Mouse (Mus musculus) sigmoid colon, adult 10 weeks (tissue): ENCODE results near the gene 9430015G10Rik. TPM values are rescaled to one million over a fixed set of nuclear protein-coding genes. Genes with fewer than 3 reads are reported as not detected.

ENCODE experiments used
- polyA plus RNA-seq: library from polyadenylated mRNA; stranded (reverse); fragments of 350-450 nt; fragmentation: Illumina TruSeq; extraction: RNeasy Lipid Tissue Mini Kit (QIAGEN cat#74804); gene quantifications from one replicate; pipeline ENCODE4 v1.2.3, GENCODE M21; 2014; ENCODE audit warnings: low read depth, low replicate concordance

The 9430015G10Rik gene
- 3.6 TPM for polyA plus RNA-seq

GRCm38 (mm10) chr4:156109570-156110331 lies at the start of gene 9430015G10Rik:
9430015G10Rik (plus strand) TSS chr4:156109982.

GRCm38 (mm10) chr4:156130436-156130835 lies 20.7 kb downstream of the 9430015G10Rik start, which contains the start of gene Rnf223:
Rnf223 (plus strand) TSS chr4:156130513.

Other genes with a start within 250 kb of the 9430015G10Rik start
- 0.13 TPM for gene Tas1r3, start 246.6 kb upstream of the 9430015G10Rik start, polyA plus RNA-seq
- gene Cptp, start 240.5 kb upstream of the 9430015G10Rik start, polyA plus RNA-seq, result 7.8 TPM
- gene Ints11, start 240.4 kb upstream of the 9430015G10Rik start, polyA plus RNA-seq, result 2.7 TPM
- 1.3 TPM for gene Pusl1, start 218.2 kb upstream of the 9430015G10Rik start, polyA plus RNA-seq
- gene Acap3, start 218.2 kb upstream of the 9430015G10Rik start, polyA plus RNA-seq, result 0.47 TPM
- 117 TPM for gene Ube2j2, start 166.2 kb upstream of the 9430015G10Rik start, polyA plus RNA-seq
- gene C1qtnf12, start 147.7 kb upstream of the 9430015G10Rik start, polyA plus RNA-seq, result 3.3 TPM
- gene B3galt6, start 117.3 kb upstream of the 9430015G10Rik start, polyA plus RNA-seq, result 6.1 TPM
- gene Sdf4, start 117.1 kb upstream of the 9430015G10Rik start, polyA plus RNA-seq, result 145 TPM
- gene Tnfrsf4, start 96.1 kb upstream of the 9430015G10Rik start, polyA plus RNA-seq, result not detected
- not detected for gene Tnfrsf18, start 83.8 kb upstream of the 9430015G10Rik start, polyA plus RNA-seq
- 2.5 TPM for gene Ttll10, start 50.6 kb upstream of the 9430015G10Rik start, polyA plus RNA-seq
- gene Rnf223, start 20.5 kb downstream of the 9430015G10Rik start, polyA plus RNA-seq, result not detected
- gene Agrn, start 87.5 kb downstream of the 9430015G10Rik start, polyA plus RNA-seq, result 12.3 TPM
- not detected for gene Isg15, start 90.8 kb downstream of the 9430015G10Rik start, polyA plus RNA-seq
- gene AW011738, start 93.3 kb downstream of the 9430015G10Rik start, polyA plus RNA-seq, result 0.32 TPM
- gene Perm1, start 105.9 kb downstream of the 9430015G10Rik start, polyA plus RNA-seq, result not detected
- 8.4 TPM for gene Plekhn1, start 124.9 kb downstream of the 9430015G10Rik start, polyA plus RNA-seq
- 5.9 TPM for gene Noc2l, start 126.0 kb downstream of the 9430015G10Rik start, polyA plus RNA-seq
- not detected for gene Samd11, start 145.7 kb downstream of the 9430015G10Rik start, polyA plus RNA-seq
- gene Vmn2r-ps159, start 221.1 kb downstream of the 9430015G10Rik start, polyA plus RNA-seq, result not detected